Mouse (Mus musculus) lung, postnatal 10 days (tissue): Measurements from ENCODE around the gene Kyat1.
A peak's percentile ranks its signal among the peaks of the same experiment; 100 is the strongest.
"Not testable (repeated sequence)": the region's sequence is repeated elsewhere in the genome, so short reads cannot be mapped to it uniquely, and the experiment has no call there.

ENCODE experiments used
- DNase-seq: peaks from one replicate; pipeline ENCODE4 v3.0.0; 2021

Gene Kyat1

DNA sequence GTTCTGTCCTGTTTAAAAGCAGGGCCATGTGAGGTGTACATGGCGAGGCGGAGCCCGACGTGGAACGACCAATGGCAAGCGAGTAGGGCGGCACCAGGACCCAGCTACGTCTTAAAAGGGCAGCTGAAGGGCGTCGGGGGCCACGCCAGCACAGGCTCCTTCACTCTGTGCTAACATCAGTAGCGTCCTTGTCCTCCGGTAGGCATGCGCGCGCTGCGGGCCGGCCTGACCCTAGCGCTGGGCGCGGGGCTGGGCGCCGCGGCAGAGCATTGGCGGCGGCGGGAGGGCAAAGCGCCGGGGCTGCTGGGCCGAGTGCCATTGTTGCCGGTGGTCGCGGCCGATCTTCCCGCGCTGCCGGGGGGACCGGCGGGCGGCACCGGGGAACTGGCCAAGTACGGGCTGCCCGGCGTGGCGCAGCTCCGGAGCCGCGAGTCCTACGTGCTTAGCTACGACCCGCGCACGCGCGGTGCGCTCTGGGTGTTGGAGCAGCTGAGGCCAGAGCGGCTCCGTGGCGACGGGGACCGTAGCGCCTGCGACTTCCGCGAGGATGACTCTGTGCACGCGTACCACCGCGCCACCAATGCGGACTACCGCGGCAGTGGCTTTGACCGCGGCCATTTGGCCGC lies 34.2 kb downstream of the Kyat1 start, which contains the start of gene Endog:
Gene Endog (plus strand): TSS at position 123 of the 626 bp plus-strand sequence.
- peak; percentile 89 for DNase-seq

DNA sequence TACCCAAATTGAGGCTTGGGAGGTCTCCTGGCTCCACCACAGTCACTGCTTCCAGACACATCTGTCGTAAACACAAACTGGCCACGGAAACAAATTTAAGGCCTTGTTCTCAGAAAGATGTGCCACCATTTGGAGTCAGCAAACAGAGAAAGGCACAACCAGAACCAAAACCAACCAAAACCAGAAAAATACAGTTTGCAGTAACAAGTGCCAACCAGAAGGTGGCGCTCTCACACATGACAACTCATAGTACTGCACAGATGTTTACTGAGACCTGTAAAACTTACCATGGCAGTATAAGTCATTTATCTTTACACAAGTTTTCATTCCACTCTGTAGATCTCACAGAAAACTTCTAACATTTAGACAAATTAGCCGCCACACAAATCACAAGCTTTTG lies 39.0 kb downstream of the Kyat1 start:
- no peak for DNase-seq

DNA sequence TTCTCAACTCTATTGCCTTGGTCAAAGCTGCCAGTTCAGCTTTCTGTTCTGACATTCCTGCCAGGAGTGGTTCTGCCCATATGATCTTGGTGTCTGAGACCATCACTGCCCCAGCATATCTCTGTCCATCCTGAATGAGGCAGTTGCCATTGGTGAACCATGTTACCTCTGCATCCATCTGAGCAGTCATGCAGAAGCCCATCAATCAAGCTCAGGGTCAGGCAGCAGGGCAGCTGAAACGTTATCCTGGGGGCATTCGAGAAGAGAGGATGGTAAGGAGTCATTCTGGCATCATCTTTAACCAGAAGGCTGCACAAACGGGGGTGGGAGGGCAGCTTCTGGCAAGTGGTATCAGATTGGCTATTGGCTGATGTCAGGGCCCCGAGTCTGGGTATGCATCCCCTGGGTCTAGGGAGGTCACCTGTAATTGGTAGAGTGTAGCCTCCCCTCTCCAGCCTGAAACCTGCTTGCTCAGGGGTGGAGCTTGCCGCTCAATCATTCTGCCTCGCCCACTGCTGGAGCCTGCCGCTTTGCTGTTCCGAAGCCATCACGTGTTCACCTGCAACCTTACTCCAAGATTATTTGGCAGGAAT lies 41.2 kb downstream of the Kyat1 start:
- DNase-seq, result no peak

DNA sequence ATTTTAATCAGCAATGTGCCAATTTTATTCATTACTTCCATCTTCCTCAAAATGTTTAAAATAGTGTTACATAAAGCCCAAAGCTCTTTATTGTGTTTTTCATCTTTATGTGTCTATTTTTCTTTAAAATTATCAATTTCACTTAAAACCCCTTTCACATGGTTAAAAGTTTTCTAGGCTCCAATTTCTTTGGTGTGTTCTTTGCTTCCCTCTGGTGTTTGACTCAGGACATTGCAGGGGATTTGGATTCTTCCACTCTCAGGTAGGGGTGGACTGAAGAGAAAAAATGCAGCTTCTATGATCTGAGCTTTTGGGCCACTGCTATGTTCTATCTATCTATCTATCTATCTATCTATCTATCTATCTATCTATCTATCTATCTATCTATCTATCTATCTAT lies 43.8 kb downstream of the Kyat1 start:
- peak; percentile 54 for DNase-seq

DNA sequence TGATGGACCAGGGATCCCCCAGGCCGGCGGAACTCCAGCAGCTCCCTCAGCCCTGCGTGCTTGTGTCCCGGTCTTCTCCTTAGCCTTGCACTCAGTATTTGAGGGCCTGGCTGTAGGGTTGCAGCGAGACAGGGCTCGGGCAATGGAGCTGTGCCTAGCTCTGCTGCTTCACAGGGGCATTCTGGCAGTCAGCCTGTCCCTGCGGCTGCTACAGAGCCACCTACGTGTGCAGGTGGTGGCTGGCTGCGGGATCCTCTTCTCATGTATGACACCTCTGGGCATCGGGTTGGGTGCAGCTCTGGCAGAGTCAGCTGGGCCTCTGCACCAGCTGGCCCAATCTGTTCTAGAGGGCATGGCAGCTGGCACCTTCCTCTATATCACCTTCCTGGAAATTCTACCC lies 45.8 kb downstream of the Kyat1 start:
- not testable (repeated sequence) for DNase-seq

DNA sequence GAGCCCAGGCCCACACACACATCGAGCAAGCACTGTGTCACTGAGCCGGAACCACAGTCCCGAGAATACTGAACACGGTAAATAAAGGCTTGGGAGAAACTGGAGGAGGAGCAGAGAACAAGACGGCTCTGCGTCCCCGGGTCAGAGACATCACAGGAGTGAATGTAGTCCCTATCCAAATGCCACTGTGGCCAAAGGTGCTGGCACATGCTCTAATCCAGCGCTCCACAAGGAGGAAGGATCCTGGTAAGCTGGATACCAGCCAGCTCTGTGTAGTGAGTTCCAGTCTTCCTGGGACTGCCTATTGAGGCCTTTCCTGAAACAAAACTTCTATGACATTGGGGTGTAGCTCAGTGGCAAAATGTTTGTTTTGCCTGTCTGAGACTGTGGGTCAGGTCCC lies 53.0 kb downstream of the Kyat1 start:
- DNase-seq, result no peak

DNA sequence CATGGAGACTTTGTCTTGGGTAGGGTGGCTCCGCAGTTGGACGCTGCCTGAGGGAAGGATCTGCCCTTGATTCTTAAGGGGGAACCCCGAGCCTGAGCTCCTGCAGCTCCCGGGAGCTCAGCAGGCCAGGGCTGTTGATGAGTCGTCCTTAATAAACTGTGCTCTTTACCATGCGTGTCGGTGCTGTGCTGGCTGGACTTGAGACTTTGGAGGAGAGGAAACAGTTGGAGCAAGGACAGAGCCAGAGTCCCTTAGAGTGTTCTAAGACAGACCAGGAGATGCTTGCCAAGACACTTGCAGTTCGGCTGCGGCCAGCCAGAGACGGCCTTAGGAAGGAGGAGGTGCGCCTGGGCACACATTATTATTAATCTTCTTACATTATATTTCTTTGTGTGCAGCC lies 53.8 kb downstream of the Kyat1 start:
- no peak for DNase-seq

DNA sequence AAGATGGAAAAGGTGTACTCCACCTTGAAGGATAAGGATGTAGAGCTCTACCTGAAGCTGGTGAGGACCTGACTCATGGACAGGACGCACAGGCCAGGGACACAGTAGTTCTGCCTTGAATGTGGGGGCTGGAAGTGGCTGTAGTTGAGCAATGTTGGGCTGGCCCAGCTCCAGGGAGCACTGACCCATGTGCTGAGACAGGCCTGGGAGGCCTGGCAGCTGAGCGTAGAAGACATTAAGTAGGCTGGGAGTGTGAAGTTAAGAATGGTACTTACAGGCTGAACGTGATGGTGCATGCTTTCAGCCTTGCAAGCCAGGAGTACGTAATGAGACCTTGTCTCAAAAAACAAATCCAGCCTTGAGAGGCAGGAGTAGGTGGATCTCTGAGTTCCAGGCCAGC lies 58.2 kb downstream of the Kyat1 start:
- peak; percentile 81 for DNase-seq

DNA sequence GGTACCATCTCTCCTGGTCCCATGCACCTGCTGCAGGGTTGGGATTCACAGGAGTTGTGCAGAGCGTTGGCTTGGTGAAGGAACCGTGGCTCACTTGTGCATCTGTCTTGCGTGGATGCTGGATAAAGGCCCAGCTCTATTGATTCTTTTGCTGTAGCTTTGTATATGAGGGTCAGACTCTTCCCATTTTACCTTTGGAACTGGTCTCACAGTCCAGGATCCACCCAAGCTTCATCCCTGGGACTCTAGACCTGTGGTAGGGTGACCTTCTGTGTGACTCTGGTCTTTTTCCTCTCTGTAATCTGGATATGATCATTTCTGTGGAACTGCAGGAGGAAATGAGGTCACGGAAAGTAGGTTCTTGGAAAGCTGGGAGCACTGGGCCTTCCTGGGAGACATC lies 61.2 kb downstream of the Kyat1 start:
- no peak for DNase-seq

DNA sequence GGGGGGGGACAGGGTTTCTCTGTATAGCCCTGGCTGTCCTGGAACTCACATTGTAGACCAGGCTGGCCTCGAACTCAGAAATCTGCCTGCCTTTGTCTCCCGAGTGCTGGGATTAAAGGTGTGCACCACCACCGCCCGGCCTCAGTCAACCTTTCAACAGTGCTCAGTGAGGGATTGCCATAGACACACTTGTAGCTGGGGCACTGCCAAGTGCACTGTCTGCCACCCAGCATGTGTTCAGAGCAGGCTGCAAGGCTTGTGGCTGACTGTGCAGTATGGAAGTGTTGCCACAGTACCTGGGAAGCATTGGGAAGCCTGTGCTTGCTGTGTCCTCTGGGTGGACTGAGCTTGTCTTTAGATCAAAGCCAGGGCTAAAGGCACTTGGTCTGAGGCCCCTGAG lies 65.6 kb downstream of the Kyat1 start:
- not testable (repeated sequence) for DNase-seq

DNA sequence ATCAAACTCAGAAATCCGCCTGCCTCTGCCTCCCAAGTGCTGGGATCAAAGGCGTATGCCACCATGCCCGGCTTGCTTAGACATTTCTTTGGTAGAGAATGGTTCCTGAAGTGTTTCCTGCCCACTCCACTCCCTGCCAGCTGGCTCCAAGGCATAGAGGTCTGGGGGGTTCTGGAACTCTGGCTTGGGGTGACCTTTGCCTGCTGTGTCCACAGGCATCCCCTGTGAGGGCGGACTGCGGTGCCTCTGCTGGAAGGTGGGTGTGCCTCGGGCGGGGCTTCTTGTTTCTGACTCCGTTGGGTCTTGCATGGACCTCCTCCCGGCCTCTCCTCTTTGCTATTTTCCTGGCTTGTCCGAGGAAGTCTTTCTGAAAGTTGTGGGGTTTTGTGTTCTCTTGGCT lies 69.2 kb downstream of the Kyat1 start:
- no peak for DNase-seq
